Mouse (Mus musculus): ENCODE measurements at regions not wholly inside any gene's neighbourhood (a gene's known extent, or its start where the extent isn't known, plus 50 kb on each side); places are given as distances from the start of the nearest gene placed in this dataset.

DNA sequence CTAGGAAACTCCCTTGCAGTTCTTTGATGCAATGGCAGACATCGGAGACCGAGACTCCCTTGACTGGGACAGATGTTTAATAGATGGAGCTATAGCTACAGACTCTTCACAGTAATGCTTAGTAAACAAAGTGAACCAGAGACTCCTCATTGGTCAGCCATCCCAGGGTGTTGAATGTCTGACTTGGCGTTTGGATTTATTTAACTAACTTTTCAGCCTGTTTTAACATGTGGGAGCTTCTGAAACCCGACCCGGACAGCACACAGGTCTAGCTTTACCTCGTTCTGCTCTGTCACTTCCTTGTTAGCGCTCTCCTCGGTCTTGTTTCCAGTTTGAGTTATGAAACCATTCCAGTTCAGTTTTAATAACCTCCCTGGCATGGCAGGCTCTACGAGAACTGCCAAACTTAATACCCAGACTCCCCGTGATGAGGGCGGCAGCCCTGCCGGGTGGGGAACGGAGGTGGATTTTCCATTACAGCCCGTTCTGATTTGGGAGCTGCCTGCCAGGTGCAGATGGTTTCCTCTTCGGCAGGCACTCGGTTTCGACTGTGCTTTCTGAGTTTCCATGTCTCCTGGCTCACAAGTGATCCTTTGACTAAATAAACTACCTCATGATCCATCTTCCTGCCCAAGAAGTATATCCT, 147.9 kb upstream of the Rnaseh2b start:
- TF ChIP-seq CTCF (conservative IDR thresholded peaks at IDR 0.05; ENCODE audit: low read length) (no peak), NANOG (IDR thresholded peaks at IDR 0.05; ENCODE audit: borderline replicate concordance, low read length) (no peak)
